Mouse (Mus musculus) adrenal gland, adult (tissue): Measurements from ENCODE around the gene Gzme.
"Not testable (repeated sequence)": the region's sequence is repeated elsewhere in the genome, so short reads cannot be mapped to it uniquely, and the experiment has no call there.

Experiments
- DNase-seq, 2 experiments: peaks; one replicate each; pipeline ENCODE4 v3.0.0; 2022 to 2023; ENCODE audit warnings: low spot score in 1 of 2; ENCODE audit not compliant: inconsistent age in 2 of 2

The Gzme gene

DNA sequence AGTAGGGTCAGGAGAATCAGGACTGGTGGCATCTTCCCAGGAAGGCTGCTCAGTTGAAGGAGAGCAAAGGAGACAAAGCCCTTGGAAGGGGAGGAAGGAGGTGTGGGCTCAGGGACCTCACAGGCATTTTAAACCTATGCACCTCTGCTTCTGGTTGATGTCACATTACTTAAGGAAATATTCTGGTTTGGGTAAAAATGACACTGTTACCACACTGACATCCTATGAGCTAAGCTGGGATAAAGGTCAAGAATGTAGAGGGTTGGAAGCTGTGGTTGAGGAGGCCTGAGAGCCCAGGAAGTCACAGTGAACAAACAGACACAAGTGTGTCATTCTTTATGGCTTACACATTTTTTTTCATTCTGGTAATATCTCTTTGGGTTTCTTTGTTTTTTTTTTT lies at the start of gene Gzme:
Gzme (minus strand) TSS at position 101 of the 400 bp plus-strand sequence.
- no peak for DNase-seq

DNA sequence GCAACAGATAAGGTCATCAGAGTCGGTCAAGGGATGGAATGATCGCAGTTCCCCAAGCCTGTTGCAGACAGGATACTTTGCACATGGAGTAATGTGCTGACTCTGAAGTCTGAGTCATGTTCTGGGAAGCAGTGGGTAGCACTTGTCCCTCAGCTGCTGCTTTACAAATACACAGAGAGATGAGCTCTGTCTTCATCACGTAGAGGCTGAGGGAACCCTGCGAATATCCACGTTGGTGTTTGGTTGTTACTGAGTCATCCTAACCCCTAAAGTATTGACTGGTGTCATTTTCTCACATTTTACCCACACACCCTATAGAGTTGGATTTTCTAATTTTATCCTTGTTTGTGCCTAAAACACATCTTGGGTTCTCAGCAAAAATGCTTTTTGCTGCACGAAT lies 47.6 kb upstream of the Gzme start:
- no peak for DNase-seq

DNA sequence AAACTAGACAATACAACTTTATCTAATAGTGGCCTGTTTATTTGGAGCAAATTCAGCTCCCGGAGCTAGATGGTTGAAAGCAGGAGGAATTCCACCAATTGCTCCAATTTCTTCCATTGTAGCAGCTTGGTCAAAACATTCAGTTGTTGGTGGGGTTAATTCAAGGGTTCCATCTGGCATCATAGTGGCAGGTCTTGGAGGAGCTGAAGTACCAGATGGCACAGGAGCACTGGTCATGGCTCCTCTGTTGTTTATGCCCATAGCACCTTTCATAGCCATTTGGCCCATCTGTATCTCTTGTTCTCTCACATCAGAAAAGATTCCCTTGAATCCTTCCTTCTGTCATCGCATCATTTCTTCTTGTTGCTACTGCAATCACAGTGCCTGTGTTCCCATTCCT lies 41.7 kb upstream of the Gzme start:
- DNase-seq, result no peak

DNA sequence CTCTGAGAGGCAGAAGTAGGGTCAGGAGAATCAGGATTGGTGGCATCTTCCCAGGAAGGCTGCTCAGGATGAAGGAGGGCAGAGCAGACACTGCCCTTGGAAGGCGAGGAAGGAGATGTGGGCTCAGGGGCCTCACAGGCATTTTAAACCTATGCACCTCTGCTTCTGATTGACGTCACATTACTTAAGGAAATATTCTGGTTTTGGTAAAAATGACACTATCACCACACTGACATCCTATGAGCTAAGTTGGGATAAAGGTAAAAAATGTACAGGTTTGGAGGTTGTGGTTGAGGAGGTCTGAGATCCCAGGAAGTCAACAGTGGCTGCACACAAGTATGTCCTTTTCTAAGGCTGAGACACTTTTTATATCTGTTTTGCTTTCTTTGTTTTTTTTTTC lies 39.1 kb upstream of the Gzme start, which contains the start of gene Gzmg:
Gzmg (minus strand) TSS at position 101 of the 400 bp plus-strand sequence.
- not testable (repeated sequence) for DNase-seq

DNA sequence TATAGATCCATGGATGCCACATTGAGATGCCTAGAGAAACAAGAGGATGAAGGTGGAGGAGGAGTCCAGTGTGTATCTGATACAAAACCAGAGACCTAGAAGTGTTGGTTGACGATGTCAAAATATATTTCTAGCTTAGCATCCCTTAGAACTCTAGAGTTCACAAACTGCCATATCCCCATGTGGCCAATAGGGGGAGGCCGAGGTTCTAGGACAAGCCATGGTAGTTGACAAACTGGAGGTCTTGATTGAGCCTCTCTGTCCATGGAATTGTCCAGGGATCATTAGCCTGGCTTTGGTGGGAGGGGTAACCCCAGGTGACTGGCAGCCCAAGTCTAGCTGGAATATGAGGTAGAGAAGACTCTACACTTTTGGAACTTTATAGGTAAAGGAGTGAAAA lies 34.9 kb upstream of the Gzme start:
- DNase-seq, result no peak

DNA sequence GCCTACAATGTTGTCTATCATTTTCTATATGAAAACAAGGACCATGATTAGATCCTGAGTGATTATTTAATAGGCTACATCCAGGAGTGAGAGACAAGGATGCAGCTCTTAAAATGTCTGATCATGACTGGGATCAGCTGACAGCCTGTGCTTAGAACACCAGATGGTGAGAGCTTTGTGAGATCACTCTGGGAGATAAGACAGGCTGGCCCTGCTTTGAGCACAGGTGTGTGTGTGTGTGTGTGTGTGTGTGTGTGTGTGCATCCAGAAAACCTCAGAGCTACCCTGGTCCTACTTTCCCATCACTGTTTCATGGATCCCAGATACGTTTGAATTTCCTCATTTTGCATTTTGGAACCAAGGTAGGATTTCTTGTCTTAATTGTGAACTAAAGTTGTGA lies 13.2 kb upstream of the Gzme start:
- DNase-seq, result not testable (repeated sequence)

GRCm38 (mm10) chr14:56132508-56132907 lies 12.1 kb upstream of the Gzme start, which contains the start of gene Gzmd:
Gene Gzmd (minus strand): TSS chr14:56132608.
- DNase-seq, result not testable (repeated sequence)

DNA sequence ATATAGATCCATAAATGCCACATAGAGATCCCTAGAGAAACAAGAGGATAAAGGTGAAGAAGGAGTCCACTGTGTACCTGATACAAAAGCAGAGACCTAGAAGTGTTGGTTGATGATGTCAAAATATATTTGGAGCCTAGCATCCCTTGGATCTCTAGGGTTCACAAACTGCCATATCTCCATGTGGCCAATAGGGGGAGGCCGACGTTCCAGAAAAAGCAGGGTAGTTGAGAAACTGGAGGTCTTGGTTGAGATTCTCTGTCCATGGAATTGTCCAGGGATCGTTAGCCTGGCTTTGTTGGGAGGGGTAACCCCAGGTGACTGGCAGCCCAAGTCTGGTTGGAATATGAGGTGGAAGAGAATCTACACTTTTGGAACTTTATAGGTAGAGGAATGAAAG lies 7.9 kb upstream of the Gzme start:
- no peak for DNase-seq

- DNase-seq, result peak; percentile 23 to 74
These were observed 3.1 kb upstream of the Gzme start for GRCm38 (mm10) chr14:56123516-56123915.

GRCm38 (mm10) chr14:56115531-56116310 lies 4.7 kb downstream of the Gzme start:
- not testable (repeated sequence) for DNase-seq

- no peak for DNase-seq
These were observed 14.8 kb downstream of the Gzme start for GRCm38 (mm10) chr14:56105447-56106180.

DNA sequence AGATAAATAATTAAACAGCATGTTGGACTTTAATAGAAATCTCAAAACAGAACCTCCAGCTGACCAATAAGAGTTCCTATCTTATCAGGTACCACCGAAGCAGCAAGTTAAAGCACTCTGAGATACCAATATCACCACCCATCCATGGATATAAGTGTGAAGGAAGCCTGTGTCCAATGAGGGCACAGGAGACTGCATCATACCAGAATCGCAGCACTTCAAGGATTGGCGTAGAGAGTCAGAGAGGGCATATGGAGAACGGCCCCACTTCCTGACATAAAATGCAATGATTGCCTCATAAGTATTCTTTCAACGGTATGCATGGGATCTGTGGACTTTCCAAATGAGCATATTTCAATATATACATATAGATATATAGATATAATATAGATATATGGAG lies 15.4 kb downstream of the Gzme start:
- DNase-seq, result no peak

GRCm38 (mm10) chr14:56103452-56103851 lies 17.0 kb downstream of the Gzme start:
- DNase-seq, result no peak

DNA sequence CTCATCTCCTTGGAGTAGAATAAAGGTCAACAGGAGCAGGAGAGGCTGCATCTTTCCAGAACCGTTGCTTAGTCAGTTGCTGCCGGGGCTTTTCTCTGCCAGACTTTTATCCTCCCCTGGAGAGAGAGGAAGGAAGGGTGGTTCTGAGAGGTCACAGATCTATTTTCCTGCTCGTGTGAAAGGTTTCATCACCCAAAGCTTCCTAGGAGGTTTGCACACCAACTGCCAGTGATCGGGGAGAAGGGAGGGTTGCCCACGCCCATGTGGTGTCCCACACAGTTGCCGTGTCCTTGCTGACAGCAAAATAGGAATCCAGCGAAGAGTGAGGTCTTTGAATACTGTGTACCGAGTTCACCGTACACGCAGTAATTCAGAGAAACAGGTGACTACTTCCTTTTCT lies 18.0 kb downstream of the Gzme start, which contains the start of gene Ctsg:
Ctsg (minus strand) TSS at position 189 of the 400 bp plus-strand sequence.
- DNase-seq, result no peak

- DNase-seq, result peak in 1 of 2 experiments; percentile 39
These were observed 21.5 kb downstream of the Gzme start for GRCm38 (mm10) chr14:56098940-56099339.

DNA sequence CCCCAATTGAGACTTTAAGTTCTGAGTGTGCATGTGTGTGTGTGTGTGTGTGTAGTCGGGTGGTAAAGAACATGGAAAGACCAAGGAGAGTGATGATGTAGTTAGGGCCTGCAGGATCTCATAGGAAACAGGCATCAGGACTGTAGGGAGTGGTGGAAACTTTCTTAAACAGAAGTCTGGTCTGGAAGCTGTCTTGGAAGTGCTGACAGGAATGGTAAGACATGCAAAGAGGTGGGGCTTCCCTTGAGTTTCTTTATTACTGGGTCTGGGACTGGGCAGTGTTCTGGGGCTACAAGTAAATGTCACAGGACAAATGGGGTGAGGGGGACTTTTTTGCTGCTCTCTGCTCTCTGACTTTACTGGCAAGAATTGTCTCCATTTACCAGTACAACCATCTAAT lies 22.8 kb downstream of the Gzme start:
- DNase-seq, result no peak

DNA sequence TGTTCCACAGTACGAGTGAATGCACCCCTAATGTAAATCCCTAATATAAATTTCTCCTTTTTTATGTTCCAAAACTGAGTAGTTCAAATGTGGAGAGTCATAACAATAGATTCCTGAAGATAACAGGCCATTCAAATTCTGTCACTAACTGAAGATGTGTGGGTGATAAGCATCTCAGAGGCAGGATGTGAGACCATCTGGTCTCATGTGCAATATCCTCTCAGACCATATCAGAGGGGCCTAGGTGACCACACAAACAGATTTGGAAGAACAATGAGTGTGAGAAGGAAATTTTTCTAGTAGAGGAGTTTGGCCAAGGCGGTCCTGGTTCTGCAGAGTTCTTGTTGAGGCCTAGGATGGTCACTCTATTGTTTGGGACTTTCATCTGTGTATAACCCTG lies 27.1 kb downstream of the Gzme start:
- no peak for DNase-seq

DNA sequence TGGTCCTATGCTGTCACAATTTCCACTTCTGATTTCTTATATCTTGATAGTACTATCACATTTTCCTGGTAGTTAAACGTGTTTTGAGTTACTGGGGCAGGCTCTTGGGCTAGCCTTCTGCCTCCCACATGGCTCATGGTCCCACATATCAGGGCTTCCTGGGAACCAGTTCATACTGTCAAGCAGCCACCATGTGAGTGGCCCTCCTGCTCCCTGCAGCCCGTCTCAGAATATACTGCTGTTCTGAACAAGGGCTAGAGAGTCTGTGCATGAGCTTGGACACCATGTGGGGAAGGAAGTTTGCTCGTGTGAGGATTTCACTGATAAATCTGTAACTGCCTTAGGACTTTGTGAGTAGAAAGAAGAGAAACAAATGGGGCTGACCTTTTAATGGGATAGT lies 33.7 kb downstream of the Gzme start:
- DNase-seq, result no peak

DNA sequence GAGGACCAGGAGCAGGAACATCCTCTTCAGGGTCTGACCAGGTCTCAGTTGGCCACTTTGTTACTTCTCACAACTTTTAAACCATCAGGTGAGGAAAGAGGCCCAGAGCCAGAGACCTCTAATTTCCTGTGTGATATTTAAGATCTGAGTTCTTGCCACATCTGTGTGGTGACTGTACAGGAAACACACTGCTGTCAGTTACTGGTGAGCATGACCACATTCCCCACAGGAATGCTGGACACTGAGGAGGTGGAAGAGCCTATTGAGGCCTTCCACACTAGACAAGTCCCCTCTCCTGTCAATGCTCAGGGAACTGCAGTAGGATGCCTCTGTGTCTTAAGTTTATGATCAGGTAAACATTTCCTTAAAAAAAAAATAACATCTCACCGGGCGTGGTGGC lies 35.3 kb downstream of the Gzme start, which contains the start of gene Mcpt8:
Mcpt8 (minus strand) TSS at position 107 of the 400 bp plus-strand sequence.
- DNase-seq, result no peak

DNA sequence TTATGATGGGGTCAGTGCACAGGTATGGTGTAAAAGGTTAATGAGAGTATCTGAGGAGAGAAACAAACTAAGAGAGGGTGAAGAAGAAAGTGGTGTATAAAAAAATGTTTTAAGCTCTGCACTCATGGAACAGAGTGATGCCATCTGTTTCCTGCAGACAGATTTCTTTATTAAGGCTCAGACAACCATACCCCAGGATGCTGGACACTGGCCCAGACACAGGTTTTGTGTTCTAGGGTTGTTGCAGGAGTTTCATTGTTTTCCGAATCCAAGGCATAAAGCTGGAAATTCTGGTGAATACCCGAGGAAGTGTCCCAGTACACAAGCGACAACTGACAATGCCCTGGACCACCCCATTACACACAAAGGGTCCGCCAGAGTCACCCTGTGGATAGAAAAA lies 38.4 kb downstream of the Gzme start:
- DNase-seq, result no peak
